Mouse (Mus musculus) midbrain, embryonic 12.5 days (tissue): ENCODE data around the gene Fgr. TPM values are rescaled to one million over a fixed set of nuclear protein-coding genes. Genes with fewer than 3 reads are reported as not detected.
"Not testable (repeated sequence)": the region's sequence is repeated elsewhere in the genome, so short reads cannot be mapped to it uniquely, and the experiment has no call there.

Experiments
- ATAC-seq: fragments of 200-750 bp; cut with Nextera tagmentation; 2 replicates; pipeline ENCODE4 v1.8.0; 2017; ENCODE audit warnings: low read depth, moderate TSS enrichment, moderate library complexity; ENCODE audit not compliant: low FRiP score
- H3K27ac ChIP-seq: fragments of 300-500 bp; sonication (generic); replicated peaks from 2 replicates; pipeline ENCODE4 v1.5.1; 2016; ENCODE audit warnings: mild to moderate bottlenecking
- H3K27me3 ChIP-seq: fragments of 300-500 bp; sonication (generic); 2 replicates; pipeline ENCODE4 v1.6.1; 2016; ENCODE audit warnings: mild to moderate bottlenecking
- H3K36me3 ChIP-seq: fragments of 300-500 bp; sonication (generic); 2 replicates; pipeline ENCODE4 v1.6.1; 2016
- H3K4me1 ChIP-seq: fragments of 300-500 bp; sonication (generic); 2 replicates; pipeline ENCODE4 v1.6.1; 2016
- H3K4me2 ChIP-seq: fragments of 300-500 bp; sonication (generic); replicated peaks from 2 replicates; pipeline ENCODE4 v1.6.1; 2016; ENCODE audit warnings: mild to moderate bottlenecking, moderate library complexity
- H3K4me3 ChIP-seq: fragments of 300-500 bp; sonication (generic); 2 replicates; pipeline ENCODE4 v1.5.1; 2016; ENCODE audit warnings: mild to moderate bottlenecking
- H3K9ac ChIP-seq: fragments of 300-500 bp; sonication (generic); replicated peaks from 2 replicates; pipeline ENCODE4 v1.6.1; 2016; ENCODE audit warnings: mild to moderate bottlenecking, moderate library complexity
- H3K9me3 ChIP-seq: fragments of 300-500 bp; sonication (generic); 2 replicates; pipeline ENCODE4 v1.6.1; 2016; ENCODE audit warnings: mild to moderate bottlenecking
- WGBS: fragments of 180-500 bp; shearing (Covaris S2); methylation state at CpG from one replicate; pipeline ENCODE4 v1.1.7; 2016; 5-methylcytosine and 5-hydroxymethylcytosine counted together
- polyA plus RNA-seq: library from polyadenylated mRNA; unstranded; fragments of >200 nt; fragmentation: Nextera tagmentation; extraction: Ambion mirVana; gene quantifications from 2 replicates; pipeline ENCODE4 v1.2.1, GENCODE M21; 2016

Gene Fgr
- polyA plus RNA-seq: 0.08 and 0.12 TPM in 2 replicates

- H3K4me3 ChIP-seq: peak within 1 kb of the TSS; percentile 22; the same call in 1 of the 2 replicates
These were observed at the start of gene Fgr for GRCm38 (mm10) chr4:132973814-132974398. TSS of gene Fgr (plus strand) at chr4:132974095.

GRCm38 (mm10) chr4:132926520-132926919 is 47.4 kb upstream of the Fgr start:
- H3K9ac ChIP-seq, H3K27ac ChIP-seq, H3K4me1 ChIP-seq, H3K9me3 ChIP-seq, H3K4me3 ChIP-seq, ATAC-seq, H3K27me3 ChIP-seq, H3K4me2 ChIP-seq, H3K36me3 ChIP-seq: not testable (repeated sequence)
- 67% methylated on average over 2 of the region's 2 CpGs for WGBS

More at GRCm38 (mm10) chr4:132973814-132974398, at the start of gene Fgr:
- Histone ChIP-seq H3K4me2 (peak within 1 kb of the TSS; percentile 37), H3K9me3 (no peaks in the 10 kb centered on the region), H3K27ac (no peak within 1 kb of the TSS), H3K9ac (no peak within 1 kb of the TSS), H3K36me3 (no peaks in the 10 kb centered on the region), H3K27me3 (peaks cover 65% of the 10 kb centered on the region), H3K4me1 (peaks cover 22% of the 10 kb centered on the region)
- WGBS: 7% methylated on average over 20 of the region's 21 CpGs
- ATAC-seq: no peak

DNA sequence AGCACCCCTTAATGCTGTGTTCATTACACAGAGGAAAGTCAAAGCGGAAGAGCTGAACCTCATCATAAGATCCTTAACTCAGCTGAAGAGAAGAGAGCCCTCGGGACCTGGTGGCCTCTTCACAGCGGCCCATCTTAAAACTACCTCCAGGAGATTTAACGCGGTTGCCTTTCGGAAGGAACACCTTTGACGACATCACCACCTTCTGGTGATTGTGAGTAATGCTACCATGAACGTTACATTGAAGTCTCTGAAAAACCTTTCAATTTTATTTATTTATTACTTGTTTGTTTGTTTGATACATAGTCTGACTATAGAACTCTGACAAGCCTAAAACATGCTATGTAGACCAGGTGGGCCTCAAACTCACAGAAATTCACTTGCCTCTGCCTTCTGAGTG is 43.1 kb upstream of the Fgr start:
- peaks cover 3% of the 10 kb centered on the region for H3K27me3 ChIP-seq
- H3K4me1 ChIP-seq: peaks cover 11% of the 10 kb centered on the region; the same call in 1 of the 2 replicates
- no peak overlapping the region for H3K27ac ChIP-seq
- no peak overlapping the region for H3K4me2 ChIP-seq
- H3K4me3 ChIP-seq: no peak overlapping the region
- no peaks in the 10 kb centered on the region for H3K36me3 ChIP-seq
- no peak overlapping the region for H3K9ac ChIP-seq
- ATAC-seq: no peak
- H3K9me3 ChIP-seq: no peaks in the 10 kb centered on the region
- 7% methylated on average over 8 of the region's 8 CpGs for WGBS

DNA sequence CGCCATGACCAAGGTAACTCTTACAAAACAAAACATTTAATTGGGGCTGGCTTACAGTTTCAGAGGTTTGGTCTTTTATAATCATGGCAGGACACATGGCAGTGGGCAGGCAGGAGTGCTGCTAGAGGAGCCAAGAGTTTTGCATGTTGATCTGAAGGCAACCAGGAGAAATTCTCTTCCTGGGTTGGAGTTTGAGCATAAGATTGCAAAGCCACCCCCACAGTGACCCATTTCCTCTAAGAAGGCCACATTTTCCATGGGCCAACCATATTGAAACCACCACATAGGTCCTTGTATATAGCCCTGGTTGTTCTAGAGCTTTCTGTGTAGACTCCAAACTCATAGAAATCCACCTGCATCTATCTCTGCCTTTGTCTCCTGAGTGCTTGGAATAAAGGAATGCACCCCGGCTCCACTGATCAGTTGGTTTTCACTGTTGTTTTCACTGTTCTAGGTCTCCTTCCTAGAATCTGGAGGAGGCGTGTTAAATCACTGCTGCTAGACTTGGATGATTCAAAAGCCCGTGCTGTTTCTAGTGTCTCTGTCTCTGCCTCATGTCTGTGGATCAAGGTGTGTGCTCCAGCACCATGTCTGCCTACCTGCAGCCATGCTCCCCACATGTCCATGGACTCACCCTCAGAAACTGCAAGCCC is 41.0 kb upstream of the Fgr start:
- Histone ChIP-seq H3K27me3 (peaks cover 3% of the 10 kb centered on the region), H3K9me3 (no peaks in the 10 kb centered on the region), H3K4me1 (peaks cover 11% of the 10 kb centered on the region; the same call in 1 of the 2 replicates), H3K4me3 (no peak overlapping the region), H3K4me2 (no peak overlapping the region), H3K9ac (no peak overlapping the region), H3K36me3 (no peaks in the 10 kb centered on the region), H3K27ac (no peak overlapping the region)
- whole genome bisulfite sequencing: 85% methylated on average over 4 of the region's 4 CpGs
- ATAC-seq: no peak

- H3K27me3 ChIP-seq: peaks cover 4% of the 10 kb centered on the region
- 12% methylated on average over 7 of the region's 7 CpGs for WGBS
- no peaks in the 10 kb centered on the region for H3K36me3 ChIP-seq
These were observed 39.3 kb upstream of the Fgr start for GRCm38 (mm10) chr4:132934639-132935038.

DNA sequence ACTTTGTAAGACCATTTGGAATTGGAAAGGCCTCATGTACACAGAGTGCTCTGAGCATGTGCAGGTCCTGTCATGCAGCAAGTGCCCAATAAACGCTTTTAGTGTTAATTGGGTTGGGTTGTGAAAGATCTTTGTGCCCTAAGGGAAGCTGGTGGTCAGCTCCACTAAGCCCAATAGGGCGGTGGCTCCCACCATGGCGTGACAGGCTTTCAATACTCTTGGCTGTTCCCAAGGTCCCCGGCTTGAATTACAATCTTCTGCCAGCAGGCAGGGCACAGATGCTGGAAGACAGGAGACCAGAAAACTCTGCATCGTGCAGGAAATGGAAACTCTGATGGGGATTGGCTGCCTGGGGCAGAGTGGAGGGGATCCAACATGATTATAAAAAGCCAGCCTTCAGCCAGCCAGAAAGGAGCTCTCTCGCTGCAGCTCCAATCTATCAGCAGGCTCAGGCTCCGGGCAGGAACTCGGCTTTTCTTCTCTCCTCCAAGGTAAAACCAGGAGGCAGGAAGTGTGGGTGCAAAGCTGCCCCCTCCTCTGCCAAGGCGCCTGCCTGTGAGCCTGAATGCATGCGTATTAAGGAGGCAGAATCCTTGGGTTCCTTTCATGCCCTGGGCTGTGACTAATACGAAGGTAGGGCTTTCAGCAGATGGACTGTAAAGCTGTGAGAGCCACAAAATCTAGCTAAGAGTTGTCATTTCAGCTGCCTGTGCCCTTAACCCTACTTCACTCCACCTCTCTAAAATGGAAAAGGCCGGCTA is 35.5 kb upstream of the Fgr start:
- peak overlapping the region; percentile 78 for H3K27ac ChIP-seq
- H3K36me3 ChIP-seq: no peaks in the 10 kb centered on the region
- peaks cover 19% of the 10 kb centered on the region for H3K27me3 ChIP-seq
- no peaks in the 10 kb centered on the region for H3K9me3 ChIP-seq
- H3K4me1 ChIP-seq: peaks cover 11% of the 10 kb centered on the region; the same call in 1 of the 2 replicates
- ATAC-seq: peak; percentile 54; the same call in 1 of the 2 replicates
- no peak overlapping the region for H3K9ac ChIP-seq
- H3K4me2 ChIP-seq: 0 out of 2 replicates have a peak overlapping the region, but pooled peaks have one; percentile 2
- H3K4me3 ChIP-seq: no peak overlapping the region
- 57% methylated on average over 12 of the region's 12 CpGs for WGBS

More at GRCm38 (mm10) chr4:132934639-132935038, 39.3 kb upstream of the Fgr start:
- ATAC-seq: no peak
- H3K27ac ChIP-seq: no peak overlapping the region; the same call in 1 of the 2 replicates
- no peak overlapping the region for H3K4me2 ChIP-seq
- no peak overlapping the region for H3K9ac ChIP-seq
- no peak overlapping the region for H3K4me3 ChIP-seq
- H3K9me3 ChIP-seq: no peaks in the 10 kb centered on the region
- H3K4me1 ChIP-seq: peaks cover 11% of the 10 kb centered on the region; the same call in 1 of the 2 replicates

- Histone ChIP-seq H3K36me3 (no peaks in the 10 kb centered on the region), H3K4me2 (no peak overlapping the region), H3K27ac (no peak overlapping the region), H3K4me1 (peaks cover 5% of the 10 kb centered on the region; the same call in 1 of the 2 replicates), H3K9me3 (no peaks in the 10 kb centered on the region), H3K27me3 (peaks cover 19% of the 10 kb centered on the region), H3K4me3 (no peak overlapping the region), H3K9ac (no peak overlapping the region)
- 0 out of 2 replicates have a peak, but pooled peaks have one; percentile 41 for ATAC-seq
- WGBS: 22% methylated on average over 22 of the region's 22 CpGs
These were observed 34.3 kb upstream of the Fgr start for GRCm38 (mm10) chr4:132939421-132940127.

- H3K4me3 ChIP-seq: no peak overlapping the region
- no peak overlapping the region for H3K4me2 ChIP-seq
- peaks cover 19% of the 10 kb centered on the region for H3K27me3 ChIP-seq
- ATAC-seq: no peak
- H3K27ac ChIP-seq: no peak overlapping the region
- H3K9me3 ChIP-seq: no peaks in the 10 kb centered on the region
- H3K9ac ChIP-seq: no peak overlapping the region
- H3K36me3 ChIP-seq: no peaks in the 10 kb centered on the region
- WGBS: 57% methylated on average over 23 of the region's 23 CpGs
- H3K4me1 ChIP-seq: peaks cover 7% of the 10 kb centered on the region
These were observed 32.7 kb upstream of the Fgr start for GRCm38 (mm10) chr4:132941012-132941729.

- Histone ChIP-seq H3K36me3 (no peaks in the 10 kb centered on the region), H3K9ac (no peak overlapping the region), H3K9me3 (no peaks in the 10 kb centered on the region), H3K27me3 (peaks cover 34% of the 10 kb centered on the region), H3K27ac (no peak overlapping the region), H3K4me2 (no peak overlapping the region), H3K4me3 (no peak overlapping the region), H3K4me1 (peaks cover 14% of the 10 kb centered on the region)
- ATAC-seq: no peak
- WGBS: 65% methylated on average over 8 of the region's 8 CpGs
These were observed 30.8 kb upstream of the Fgr start for GRCm38 (mm10) chr4:132943088-132943487.

DNA sequence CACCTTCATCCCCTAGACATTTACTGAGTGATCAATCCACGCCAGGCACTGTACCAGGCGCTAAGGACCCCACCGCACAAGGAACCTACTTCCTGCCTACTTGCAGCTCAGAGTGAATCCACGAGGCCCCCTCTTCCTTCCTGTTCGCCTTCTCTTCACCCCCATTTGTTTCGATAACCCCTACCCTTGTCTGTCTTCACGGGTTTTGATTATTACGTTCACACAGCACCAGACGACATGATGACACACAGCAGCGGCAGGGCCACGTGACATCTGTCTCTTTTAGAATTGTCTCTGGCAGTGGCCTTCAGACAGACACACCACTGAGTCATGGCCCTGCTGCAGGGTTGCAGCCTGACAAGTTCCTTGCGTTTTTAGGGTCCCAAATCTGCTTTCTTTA is 29.8 kb upstream of the Fgr start:
- Histone ChIP-seq H3K4me3 (no peak overlapping the region), H3K27me3 (peaks cover 34% of the 10 kb centered on the region), H3K36me3 (no peaks in the 10 kb centered on the region), H3K4me2 (no peak overlapping the region), H3K4me1 (peaks cover 14% of the 10 kb centered on the region), H3K27ac (no peak overlapping the region), H3K9me3 (no peaks in the 10 kb centered on the region), H3K9ac (no peak overlapping the region)
- WGBS: 79% methylated on average over 12 of the region's 12 CpGs
- no peak for ATAC-seq

DNA sequence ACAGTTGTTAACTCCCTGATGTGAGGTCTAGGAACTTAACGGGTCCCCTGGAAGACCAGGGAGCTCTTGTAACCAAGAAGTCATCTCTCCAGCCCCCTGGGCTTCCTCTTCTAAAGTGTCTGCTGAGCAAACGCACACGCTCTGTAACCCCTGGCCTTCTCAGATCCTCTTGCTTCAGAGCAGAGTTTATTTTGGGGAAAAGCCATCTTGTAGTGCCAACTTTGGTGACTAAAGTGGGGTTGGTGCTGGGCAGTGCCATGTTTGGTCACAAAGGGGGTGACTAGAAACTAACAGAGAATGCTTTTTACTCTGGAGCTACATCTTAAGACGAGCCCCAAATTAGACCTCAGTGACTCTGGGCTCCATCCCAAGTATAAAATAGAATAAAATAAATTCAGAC is 29.1 kb upstream of the Fgr start:
- Histone ChIP-seq H3K4me3 (no peak overlapping the region), H3K27ac (no peak overlapping the region), H3K4me2 (no peak overlapping the region), H3K9me3 (no peaks in the 10 kb centered on the region), H3K4me1 (peaks cover 14% of the 10 kb centered on the region), H3K36me3 (no peaks in the 10 kb centered on the region), H3K27me3 (peaks cover 32% of the 10 kb centered on the region), H3K9ac (no peak overlapping the region)
- no peak for ATAC-seq
- 82% methylated on average over 4 of the region's 4 CpGs for WGBS
